Mouse (Mus musculus): ENCODE measurements at regions not wholly inside any gene's neighbourhood (a gene's known extent, or its start where the extent isn't known, plus 50 kb on each side); places are given as distances from the start of the nearest gene placed in this dataset.

- no peak for TF ChIP-seq EP300 (IDR thresholded peaks at IDR 0.05; ENCODE audit: insufficient read depth, low read depth, low read length)
- no peak for TF ChIP-seq CTCF (IDR thresholded peaks at IDR 0.05)
- no peak for TF ChIP-seq POLR2A (IDR thresholded peaks at IDR 0.05; ENCODE audit: insufficient read depth, low read depth, low read length)
- no peak for DNase-seq
- H3K4me1 ChIP-seq (ENCODE audit: control insufficient read depth, insufficient read depth, low read length), result no peaks in the 10 kb centered on the region
- no peak overlapping the region for H3K9ac ChIP-seq (ENCODE audit: low read depth, low read length)
- no peaks in the 10 kb centered on the region for H3K27me3 ChIP-seq (ENCODE audit: control insufficient read depth, insufficient read depth, low read length)
- H3K27ac ChIP-seq, result no peak overlapping the region
- intact Hi-C loops (cut with DNase I), result no loop called here
- 83% methylated on average over 5 of the region's 5 CpGs for WGBS
- H3K36me3 ChIP-seq (ENCODE audit: control insufficient read depth, insufficient read depth, low read length), result no peaks in the 10 kb centered on the region
- H3K79me2 ChIP-seq (replicated peaks; ENCODE audit: control insufficient read depth, insufficient read depth, low read length), result no peaks in the 10 kb centered on the region
- no peak overlapping the region for H3K4me3 ChIP-seq
Measured at GRCm38 (mm10) chr13:114219870-114220492, 168.1 kb downstream of the Ndufs4 start.

- no peak for TF ChIP-seq EP300 (IDR thresholded peaks at IDR 0.05; ENCODE audit: insufficient read depth, low read depth, low read length)
- TF ChIP-seq POLR2A (IDR thresholded peaks at IDR 0.05; ENCODE audit: insufficient read depth, low read depth, low read length), result no peak
- TF ChIP-seq CTCF (IDR thresholded peaks at IDR 0.05), result no peak
- no peak overlapping the region for H3K9ac ChIP-seq (ENCODE audit: low read depth, low read length)
- H3K4me3 ChIP-seq, result no peak overlapping the region
- H3K36me3 ChIP-seq (ENCODE audit: control insufficient read depth, insufficient read depth, low read length), result no peaks in the 10 kb centered on the region
- no peaks in the 10 kb centered on the region for H3K27me3 ChIP-seq (ENCODE audit: control insufficient read depth, insufficient read depth, low read length)
- no peaks in the 10 kb centered on the region for H3K79me2 ChIP-seq (replicated peaks; ENCODE audit: control insufficient read depth, insufficient read depth, low read length)
- 61% methylated on average over 4 of the region's 4 CpGs for WGBS
- intact Hi-C loops (cut with DNase I), result no loop called here
- no peak overlapping the region for H3K27ac ChIP-seq
- no peak for DNase-seq
- no peaks in the 10 kb centered on the region for H3K4me1 ChIP-seq (ENCODE audit: control insufficient read depth, insufficient read depth, low read length)
Measured at GRCm38 (mm10) chr13:114215044-114215443, 173.0 kb downstream of the Ndufs4 start.

Data from heart, adult 2 months (tissue).